Mouse (Mus musculus) left cerebral cortex, adult 6 months (tissue): ENCODE measurements around the gene Olfr178. TPM values are rescaled to one million over a fixed set of nuclear protein-coding genes. Genes with fewer than 3 reads are reported as not detected.

Experiments
- long read RNA-seq, 2 experiments: library from polyadenylated mRNA; unstranded; transcript quantifications; one replicate each; pipeline ENCODE4 v2.0.0; 2019 to 2020
- polyA plus RNA-seq: library from polyadenylated mRNA; unstranded; fragments of <200 nt; fragmentation: Nextera tagmentation; gene quantifications from 2 replicates; pipeline ENCODE4 v1.2.3, GENCODE M21; 2021

The Olfr178 gene
- polyA plus RNA-seq, result not detected in 2 replicates
- long read RNA-seq, experiment 1, result 0 reads
- long read RNA-seq, experiment 2, result 0 reads

DNA sequence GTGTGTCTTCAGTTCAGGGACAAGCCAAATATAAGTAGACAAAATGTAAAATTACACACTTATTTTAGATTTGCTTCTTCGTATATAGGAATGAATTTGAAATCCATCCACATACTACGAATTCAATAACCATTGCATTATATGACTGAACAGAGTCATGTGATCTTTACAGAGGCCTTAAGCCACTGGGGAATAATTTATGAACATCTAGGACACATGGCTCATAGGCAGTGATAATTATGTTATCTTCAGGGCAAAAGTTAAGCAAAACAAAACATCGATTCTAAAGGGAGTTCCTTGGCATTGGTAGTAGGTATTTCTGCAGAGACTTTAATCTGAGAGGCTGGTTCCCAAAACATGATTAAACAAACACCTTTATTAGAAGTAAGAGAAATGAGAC is at the start of gene Olfr178:
Gene Olfr178, minus strand, starts transcription at position 101 of the 400 bp plus-strand sequence.

DNA sequence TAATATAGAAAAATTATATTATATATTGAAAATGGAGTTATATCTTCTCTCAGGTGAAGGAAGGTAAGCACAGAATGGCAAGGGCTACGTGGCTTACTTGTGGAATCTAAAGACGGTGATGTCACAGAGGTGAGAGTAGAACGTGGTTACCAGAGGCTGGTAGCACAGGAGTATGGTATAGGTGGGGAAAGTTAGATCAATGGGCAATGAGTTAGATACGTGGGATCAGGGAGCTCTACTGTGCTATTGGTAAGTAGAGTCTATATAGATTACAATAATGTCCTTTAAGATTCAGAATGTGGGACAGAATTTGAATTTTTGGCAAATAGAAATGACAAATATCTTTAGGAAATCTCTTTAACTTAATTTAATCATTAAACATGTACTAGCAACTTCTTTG is 37.4 kb upstream of the Olfr178 start, which contains the start of gene Olfr180:
Gene Olfr180, minus strand, starts transcription at position 101 of the 400 bp plus-strand sequence.

DNA sequence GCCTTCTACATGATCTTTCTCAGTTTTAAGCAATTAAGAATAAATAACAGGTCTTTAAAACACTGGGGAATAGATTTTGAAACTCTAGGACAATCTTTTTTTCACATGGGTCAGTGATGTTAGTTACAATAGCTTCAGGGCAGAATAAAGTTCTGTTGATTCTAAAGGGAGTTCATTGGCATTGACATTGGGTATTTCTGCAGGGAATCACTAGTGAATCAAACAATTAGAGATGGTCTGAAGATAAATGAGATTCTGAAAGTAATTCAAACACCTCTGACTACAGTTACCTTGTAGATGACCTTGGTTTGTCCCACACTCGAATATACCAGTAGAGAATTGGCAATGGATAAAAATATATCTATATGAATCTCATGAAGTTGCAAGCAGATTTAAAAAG is 36.8 kb upstream of the Olfr178 start, which contains the start of gene Olfr181:
Gene Olfr181, minus strand, starts transcription at position 101 of the 400 bp plus-strand sequence.

DNA sequence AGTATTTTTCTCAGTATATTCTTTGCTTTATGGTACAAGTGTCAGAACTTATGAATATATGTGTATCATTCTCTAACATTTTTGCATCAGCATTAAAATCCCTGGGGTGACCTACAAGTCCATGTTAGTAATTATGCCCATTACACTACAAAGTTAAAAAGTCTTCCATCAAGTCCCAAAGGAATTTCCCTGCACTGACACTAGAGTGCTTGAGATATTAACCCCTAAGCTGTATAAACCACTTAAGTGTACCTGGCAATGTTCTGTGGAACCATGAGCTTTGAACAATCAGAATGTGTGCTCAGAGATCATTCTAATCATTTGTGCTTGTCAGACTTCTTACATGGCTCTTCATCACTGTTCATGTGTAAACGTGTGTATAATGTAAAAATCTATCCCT is 17.2 kb downstream of the Olfr178 start, which contains the start of gene Olfr177:
Gene Olfr177, minus strand, starts transcription at position 101 of the 400 bp plus-strand sequence.

Other genes with a start within 250 kb of the Olfr178 start
- gene Cpox, start 221.8 kb downstream of the Olfr178 start, polyA plus RNA-seq, result 20.8 and 37.0 TPM in 2 replicates
- gene Gpr15, start 173.0 kb downstream of the Olfr178 start, polyA plus RNA-seq, result not detected in 2 replicates
- 91.6 and 124 TPM in 2 replicates for gene Cldnd1, start 164.2 kb downstream of the Olfr178 start, polyA plus RNA-seq
- gene Olfr172, start 128.9 kb downstream of the Olfr178 start, polyA plus RNA-seq, result not detected in 2 replicates
- gene Olfr173, start 91.8 kb downstream of the Olfr178 start, polyA plus RNA-seq, result not detected in 2 replicates
- gene Olfr175-ps1, start 65.3 kb downstream of the Olfr178 start, polyA plus RNA-seq, result not detected in 2 replicates
- gene Olfr177, start 17.3 kb downstream of the Olfr178 start, polyA plus RNA-seq, result not detected in 2 replicates
- not detected in 2 replicates for gene Olfr181, start 36.7 kb upstream of the Olfr178 start, polyA plus RNA-seq
- not detected in 2 replicates for gene Olfr180, start 37.3 kb upstream of the Olfr178 start, polyA plus RNA-seq
- not detected in 2 replicates for gene Olfr183, start 103.3 kb upstream of the Olfr178 start, polyA plus RNA-seq
- not detected in 2 replicates for gene Olfr186, start 138.2 kb upstream of the Olfr178 start, polyA plus RNA-seq
- gene Olfr187, start 147.7 kb upstream of the Olfr178 start, polyA plus RNA-seq, result not detected in 2 replicates
- gene Olfr190, start 185.9 kb upstream of the Olfr178 start, polyA plus RNA-seq, result not detected in 2 replicates
- not detected in 2 replicates for gene Olfr191, start 197.8 kb upstream of the Olfr178 start, polyA plus RNA-seq
- not detected in 2 replicates for gene Olfr193, start 219.8 kb upstream of the Olfr178 start, polyA plus RNA-seq
- not detected in 2 replicates for gene Olfr194, start 229.0 kb upstream of the Olfr178 start, polyA plus RNA-seq